In the genomic region with DNA sequence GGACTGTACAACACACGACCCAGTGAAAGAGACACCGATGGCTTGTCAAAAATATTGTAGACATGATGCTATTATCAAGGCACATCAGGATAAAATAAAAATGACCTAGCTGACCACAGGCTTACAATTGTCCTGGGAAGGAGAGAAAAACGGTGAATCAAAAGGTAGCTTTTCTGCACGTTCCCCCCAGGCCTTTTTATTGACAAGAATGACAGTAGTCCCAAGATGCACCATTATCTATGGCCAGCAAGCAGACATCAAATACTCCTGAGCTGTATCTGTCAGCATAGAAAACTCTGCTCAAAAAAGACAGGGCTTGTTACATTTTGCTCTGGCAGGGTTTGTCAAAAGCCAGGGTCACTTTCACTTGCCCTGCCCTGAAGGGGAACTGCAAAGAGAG, we compare ENCODE assay signal across 13 mouse cellular contexts.
"Had no signal": no experiment of that assay in that cellular context is flagged by ENCODE, and none has a peak within 500 bp of the region (broad histone marks: within the 10 kb centered on the region; RNA-seq: fewer than 3 reads in every experiment).

No protein-coding gene starts in this region.

- H3K36me3 ChIP-seq: limb, embryonic 13.5 days; neural tube, embryonic 13.5 days had no signal

- DNase-seq: kidney, adult 11 months; kidney, adult 9 months; kidney, postnatal 36 days; left cerebral cortex, postnatal 4 days; lung, adult 18-20 months; lung, postnatal 36 days; retina, postnatal 1 day; thymus, postnatal 4 days had no signal

- ATAC-seq: lung, postnatal 0 days had no signal

- H3K9me3 ChIP-seq: limb, embryonic 13.5 days; neural tube, embryonic 13.5 days had no signal

- H3K4me1 ChIP-seq: limb, embryonic 13.5 days; neural tube, embryonic 13.5 days had no signal

- H3K4me2 ChIP-seq: limb, embryonic 13.5 days; neural tube, embryonic 13.5 days had no signal

- H3K9ac ChIP-seq: limb, embryonic 13.5 days; liver, embryonic 14.5 days; neural tube, embryonic 13.5 days had no signal

- H3K27me3 ChIP-seq: limb, embryonic 13.5 days; neural tube, embryonic 13.5 days had no signal

- H3K4me3 ChIP-seq: limb, embryonic 13.5 days; neural tube, embryonic 13.5 days had no signal

- H3K27ac ChIP-seq: kidney, postnatal 0 days; limb, embryonic 13.5 days; liver, embryonic 14.5 days; neural tube, embryonic 13.5 days had no signal
